ENCODE assay signal across 21 mouse cellular contexts in genomic region chr8:90891872-90892578, GRCm38 (mm10).
DNase-seq lines count a peak whose midpoint lies in the region; ATAC-seq and TF ChIP-seq lines count a peak whose summit lies in the region.
"Had no signal": no experiment of that assay in that cellular context is flagged by ENCODE, and none has a peak within 500 bp of the region (broad histone marks: within the 10 kb centered on the region; RNA-seq: fewer than 3 reads in every experiment).

No protein-coding gene starts in this region.

- no peak for TF ChIP-seq CTCF in intestine, postnatal 0 days (IDR thresholded peaks at IDR 0.05; ENCODE audit: low read depth)
- no peak for TF ChIP-seq CTCF in stomach, postnatal 0 days (IDR thresholded peaks at IDR 0.05; ENCODE audit: low read depth)

- no peak for TF ChIP-seq EP300 in stomach, postnatal 0 days (optimal IDR thresholded peaks at IDR 0.05)

- ATAC-seq in liver, embryonic 16.5 days (ENCODE audit: low read depth) = peak; percentile 32
- ATAC-seq in liver, embryonic 11.5 days (replicated peaks; ENCODE audit: low FRiP score) = no peak
- peak; percentile 50; the same call in 1 of the 2 replicates for ATAC-seq in intestine, postnatal 0 days
- peak; percentile 61 for ATAC-seq in stomach, postnatal 0 days (ENCODE audit: low FRiP score, low TSS enrichment)
- ATAC-seq: forebrain, embryonic 16.5 days; hindbrain, embryonic 16.5 days; midbrain, embryonic 13.5 days had no signal

- H3K4me2 ChIP-seq in liver, embryonic 16.5 days (ENCODE audit: low read depth, low read length) = no peak overlapping the region
- H3K4me2 ChIP-seq in liver, embryonic 11.5 days = no peak overlapping the region
- H3K4me2 ChIP-seq in intestine, postnatal 0 days (replicated peaks; ENCODE audit: low read depth) = 0 out of 2 replicates have a peak overlapping the region, but pooled peaks have one; percentile 27
- H3K4me2 ChIP-seq in stomach, postnatal 0 days (replicated peaks; ENCODE audit: low read depth) = no peak overlapping the region
- H3K4me2 ChIP-seq: limb, embryonic 15.5 days; lung, embryonic 14.5 days; midbrain, embryonic 13.5 days had no signal

- no peaks in the 10 kb centered on the region for H3K27me3 ChIP-seq in liver, embryonic 16.5 days (ENCODE audit: control insufficient read depth, insufficient read depth, low read depth, low read length)
- H3K27me3 ChIP-seq in liver, embryonic 11.5 days (replicated peaks; ENCODE audit: control insufficient read depth, insufficient read depth, low read length) = no peaks in the 10 kb centered on the region
- no peaks in the 10 kb centered on the region for H3K27me3 ChIP-seq in intestine, postnatal 0 days (replicated peaks; ENCODE audit: control insufficient read depth, insufficient read depth, low read length)
- H3K27me3 ChIP-seq in stomach, postnatal 0 days (ENCODE audit: control insufficient read depth, insufficient read depth, low read length) = no peaks in the 10 kb centered on the region
- H3K27me3 ChIP-seq: limb, embryonic 15.5 days; megakaryocyte, embryonic 14.5 days; midbrain, embryonic 13.5 days had no signal

- intact Hi-C loops in gastrocnemius, postnatal 36 days (cut with DNase I) = no loop called here

- no peaks in the 10 kb centered on the region for H3K9me3 ChIP-seq in liver, embryonic 16.5 days (replicated peaks; ENCODE audit: control insufficient read depth, low read length)
- no peaks in the 10 kb centered on the region for H3K9me3 ChIP-seq in liver, embryonic 11.5 days (ENCODE audit: control insufficient read depth, low read length)
- no peaks in the 10 kb centered on the region for H3K9me3 ChIP-seq in intestine, postnatal 0 days (ENCODE audit: control insufficient read depth)
- H3K9me3 ChIP-seq in stomach, postnatal 0 days (ENCODE audit: control insufficient read depth, low read length) = no peaks in the 10 kb centered on the region
- H3K9me3 ChIP-seq: forebrain, embryonic 10.5 days; hindbrain, embryonic 10.5 days; limb, embryonic 15.5 days; megakaryocyte, embryonic 14.5 days; midbrain, embryonic 13.5 days had no signal

- no peaks in the 10 kb centered on the region for H3K36me3 ChIP-seq in liver, embryonic 16.5 days (ENCODE audit: control insufficient read depth, insufficient read depth)
- H3K36me3 ChIP-seq in liver, embryonic 11.5 days (ENCODE audit: control insufficient read depth, insufficient read depth, low read length) = no peaks in the 10 kb centered on the region
- 0 out of 2 replicates have a peak, but pooled peaks cover 5% of the 10 kb centered on the region for H3K36me3 ChIP-seq in intestine, postnatal 0 days (ENCODE audit: control insufficient read depth, insufficient read depth)
- no peaks in the 10 kb centered on the region for H3K36me3 ChIP-seq in stomach, postnatal 0 days (ENCODE audit: control insufficient read depth, insufficient read depth, low read length)

- no peak overlapping the region; the same call in 1 of the 2 replicates for H3K27ac ChIP-seq in liver, embryonic 16.5 days (ENCODE audit: low read length)
- no peak overlapping the region for H3K27ac ChIP-seq in liver, embryonic 11.5 days (ENCODE audit: low read depth, low read length)
- H3K27ac ChIP-seq in intestine, postnatal 0 days (ENCODE audit: low read depth, low read length) = no peak overlapping the region
- peak overlapping the region; percentile 63; the same call in 1 of the 2 replicates for H3K27ac ChIP-seq in stomach, postnatal 0 days (replicated peaks)
- H3K27ac ChIP-seq: forebrain, embryonic 10.5 days; hindbrain, embryonic 10.5 days; limb, embryonic 15.5 days; midbrain, embryonic 13.5 days had no signal

- no peaks in the 10 kb centered on the region for H3K4me1 ChIP-seq in liver, embryonic 16.5 days (ENCODE audit: control insufficient read depth, low read depth, low read length)
- no peaks in the 10 kb centered on the region for H3K4me1 ChIP-seq in liver, embryonic 11.5 days (replicated peaks; ENCODE audit: control insufficient read depth, insufficient read depth, low read length)
- H3K4me1 ChIP-seq in intestine, postnatal 0 days (replicated peaks; ENCODE audit: control insufficient read depth, insufficient read depth, low read length) = no peaks in the 10 kb centered on the region
- H3K4me1 ChIP-seq in stomach, postnatal 0 days (replicated peaks; ENCODE audit: control insufficient read depth, insufficient read depth) = no peaks in the 10 kb centered on the region

- 72% methylated on average over 8 of the region's 8 CpGs for WGBS in liver, embryonic 16.5 days (ENCODE audit: insufficient replicate concordance)
- WGBS in liver, embryonic 11.5 days = 82% methylated on average over 8 of the region's 8 CpGs
- WGBS in intestine, postnatal 0 days = 79% methylated on average over 8 of the region's 8 CpGs
- WGBS in stomach, postnatal 0 days = 80% methylated on average over 8 of the region's 8 CpGs

- peak; percentile 11 for DNase-seq in kidney, adult 18-20 months
- DNase-seq in kidney, postnatal 25 days = no peak
- no peak for DNase-seq in liver, embryonic 11.5 days (ENCODE audit: low spot score)
- DNase-seq in stomach, postnatal 0 days (ENCODE audit: low spot score) = no peak
- no peak for DNase-seq in gastrocnemius, postnatal 36 days
- DNase-seq: adrenal gland, adult 2 months; kidney, adult 11 months; kidney, postnatal 14 days; layer of hippocampus, adult 9-11 months; left cerebral cortex, postnatal 4 days; lung, embryonic 14.5 days; right cerebral cortex, postnatal 4 days had no signal

- H3K9ac ChIP-seq in liver, embryonic 16.5 days (ENCODE audit: low read depth, low read length) = no peak overlapping the region
- no peak overlapping the region for H3K9ac ChIP-seq in liver, embryonic 11.5 days (ENCODE audit: low read depth, low read length)
- H3K9ac ChIP-seq in intestine, postnatal 0 days (ENCODE audit: low read depth, low read length) = no peak overlapping the region
- H3K9ac ChIP-seq in stomach, postnatal 0 days (ENCODE audit: low read length) = no peak overlapping the region
- H3K9ac ChIP-seq: limb, embryonic 15.5 days; lung, embryonic 14.5 days; midbrain, embryonic 13.5 days had no signal

- H3K4me3 ChIP-seq in liver, embryonic 16.5 days (ENCODE audit: low read depth, low read length) = no peak overlapping the region
- no peak overlapping the region for H3K4me3 ChIP-seq in liver, embryonic 11.5 days (ENCODE audit: low read depth, low read length)
- H3K4me3 ChIP-seq in intestine, postnatal 0 days (ENCODE audit: low read depth, low read length) = no peak overlapping the region
- H3K4me3 ChIP-seq in stomach, postnatal 0 days (ENCODE audit: low read depth, low read length) = no peak overlapping the region
- H3K4me3 ChIP-seq: forebrain, embryonic 10.5 days; hindbrain, embryonic 10.5 days; limb, embryonic 15.5 days; midbrain, embryonic 13.5 days had no signal
